Mouse (Mus musculus) subcutaneous adipose tissue, adult 2 months (tissue): ENCODE measurements around the gene Gm10338. TPM values are rescaled to one million over a fixed set of nuclear protein-coding genes. Genes with fewer than 3 reads are reported as not detected.

Experiments
- polyA plus RNA-seq: library from polyadenylated mRNA; depleted of rRNA; stranded (reverse); fragments of >200 nt; gene quantifications from 2 replicates; pipeline ENCODE4 v1.2.3, GENCODE M21; 2012; ENCODE audit warnings: low replicate concordance; rRNA removed

Gm10338 gene
- not detected in 2 replicates for polyA plus RNA-seq

GRCm38 (mm10) chr14:7595492-7595891, at the start of gene Gm10338:
TSS of gene Gm10338 (minus strand) at chr14:7595592.

GRCm38 (mm10) chr14:7643872-7644271, 48.5 kb upstream of the Gm10338 start, which contains the start of gene Gm10128:
TSS of gene Gm10128 (minus strand) at chr14:7643972.

GRCm38 (mm10) chr14:7568382-7568781, 27.0 kb downstream of the Gm10338 start, which contains the start of gene Gm3558:
TSS of gene Gm3558 (minus strand) at chr14:7568566.

Other genes starting within 250 kb of the Gm10338 start
- not detected in 2 replicates for gene Gm8374, start 230.5 kb downstream of the Gm10338 start, polyA plus RNA-seq
- not detected in 2 replicates for gene Gm3755, start 144.7 kb downstream of the Gm10338 start, polyA plus RNA-seq
- 0.06 TPM in 1 of 2 replicates, not detected in the other for gene Gm3752, start 111.8 kb downstream of the Gm10338 start, polyA plus RNA-seq
- 0.23 and 0.86 TPM in 2 replicates for gene Gm3558, start 27.0 kb downstream of the Gm10338 start, polyA plus RNA-seq
- not detected in 2 replicates for gene Gm10128, start 48.4 kb upstream of the Gm10338 start, polyA plus RNA-seq
- gene Gm26661, start 196.0 kb upstream of the Gm10338 start, polyA plus RNA-seq = not detected in 2 replicates
- 32.6 and 46.3 TPM in 2 replicates for gene Flnb, start 222.4 kb upstream of the Gm10338 start, polyA plus RNA-seq